Mouse (Mus musculus): ENCODE measurements around the gene Vmn2r84. TPM values are rescaled to one million over a fixed set of nuclear protein-coding genes. Genes with fewer than 3 reads are reported as not detected.

Vmn2r84 gene
- under 1 TPM; 0.78 to 0.81 TPM for polyA plus RNA-seq (2017; shearing (Covaris generic))

GRCm38 (mm10) chr10:130394232-130394631 lies at the start of gene Vmn2r84:
Gene Vmn2r84, minus strand, starts transcription at chr10:130394332.

GRCm38 (mm10) chr10:130429603-130430002 lies 35.5 kb upstream of the Vmn2r84 start, which contains the start of gene Vmn2r85:
Gene Vmn2r85, minus strand, starts transcription at chr10:130429703.

Other genes starting within 250 kb of the Vmn2r84 start
- gene Olfr825, start 227.6 kb downstream of the Vmn2r84 start, polyA plus RNA-seq (2017; shearing (Covaris generic)), result not detected
- gene Olfr826, start 210.1 kb downstream of the Vmn2r84 start, polyA plus RNA-seq (2017; shearing (Covaris generic)), result under 1 TPM; 0.19 to 0.62 TPM
- gene Olfr827, start 179.9 kb downstream of the Vmn2r84 start, polyA plus RNA-seq (2017; shearing (Covaris generic)), result not detected
- under 1 TPM in 1 of 2 experiments, not detected in 1; 0.06 TPM for gene Neurod4, start 114.1 kb downstream of the Vmn2r84 start, polyA plus RNA-seq (2017; shearing (Covaris generic))
- 100 to 1,000 TPM; 217 to 227 TPM for gene Tespa1, start 71.5 kb downstream of the Vmn2r84 start, polyA plus RNA-seq (2017; shearing (Covaris generic))
- not detected for gene Vmn2r85, start 35.4 kb upstream of the Vmn2r84 start, polyA plus RNA-seq (2017; shearing (Covaris generic))
- under 1 TPM; 0.02 to 0.28 TPM for gene Vmn2r86, start 61.7 kb upstream of the Vmn2r84 start, polyA plus RNA-seq (2017; shearing (Covaris generic))
- not detected for gene Vmn2r87, start 103.1 kb upstream of the Vmn2r84 start, polyA plus RNA-seq (2017; shearing (Covaris generic))